Mouse (Mus musculus): ENCODE results near the gene Lsamp. TPM values are rescaled to one million over a fixed set of nuclear protein-coding genes. Genes with fewer than 3 reads are reported as not detected.

Lsamp gene
- polyA plus RNA-seq, 1 experiment from 2014 or later, result 10.0 TPM

DNA sequence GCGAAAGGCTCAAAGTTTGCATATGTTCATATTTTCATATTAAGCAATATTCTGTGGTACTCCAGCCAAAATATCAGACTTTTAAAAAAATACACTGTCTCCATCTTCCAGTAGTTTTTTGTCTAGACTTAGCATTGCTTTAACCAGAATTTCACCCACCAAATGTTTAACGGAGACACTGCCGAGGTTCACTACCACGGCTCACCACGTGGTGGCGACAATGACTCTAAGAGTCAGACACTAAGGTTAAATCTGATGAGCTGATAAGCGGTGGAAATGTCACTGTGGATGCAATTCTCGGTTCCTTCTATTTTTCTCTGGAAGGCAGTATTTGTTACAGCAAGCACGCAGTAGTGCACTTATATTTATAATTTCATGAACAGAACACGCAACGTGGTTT lies 2188.3 kb downstream of the Lsamp start:
- Histone ChIP-seq H3K27ac (no peak overlapping the region), H3K27me3 (no peaks in the 10 kb centered on the region), H3K9me3 (no peaks in the 10 kb centered on the region), H3K36me3 (no peaks in the 10 kb centered on the region), H3K4me2 (no peak overlapping the region), H3K4me1 (no peaks in the 10 kb centered on the region), H3K4me3 (no peak overlapping the region), H3K9ac (no peak overlapping the region)
- WGBS, result 24% methylated on average over 11 of the region's 11 CpGs
- ATAC-seq (ENCODE audit: insufficient number of reproducible peaks, low FRiP score, low TSS enrichment, low read depth), result no peak

DNA sequence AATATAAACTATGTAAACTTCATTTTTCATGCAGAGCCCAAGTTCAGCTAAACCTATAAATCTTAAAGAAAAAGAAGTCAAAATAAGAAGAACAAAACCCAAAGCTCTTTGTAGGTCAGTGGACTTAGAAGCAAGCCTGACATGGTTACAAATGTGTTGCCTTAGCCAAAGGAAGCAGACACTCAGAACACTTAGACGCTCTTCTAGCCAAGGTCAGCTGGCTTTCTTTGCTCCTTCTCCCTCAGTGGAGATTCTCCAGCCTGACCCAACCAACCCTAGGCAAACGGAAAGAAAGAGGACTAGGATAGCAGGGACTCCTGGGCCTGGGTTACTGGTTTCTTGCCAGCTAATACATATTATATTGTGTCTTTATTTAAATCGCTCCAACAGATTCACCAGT lies 2194.7 kb downstream of the Lsamp start:
- H3K9ac ChIP-seq, result no peak overlapping the region
- H3K4me1 ChIP-seq, result no peaks in the 10 kb centered on the region
- no peak overlapping the region for H3K4me2 ChIP-seq
- no peak overlapping the region for H3K4me3 ChIP-seq
- H3K27ac ChIP-seq, result no peak overlapping the region
- no peaks in the 10 kb centered on the region for H3K9me3 ChIP-seq
- no peaks in the 10 kb centered on the region for H3K27me3 ChIP-seq
- ATAC-seq (ENCODE audit: insufficient number of reproducible peaks, low FRiP score, low TSS enrichment, low read depth), result no peak
- no peaks in the 10 kb centered on the region for H3K36me3 ChIP-seq
- 74% methylated on average over 3 of the region's 3 CpGs for WGBS

DNA sequence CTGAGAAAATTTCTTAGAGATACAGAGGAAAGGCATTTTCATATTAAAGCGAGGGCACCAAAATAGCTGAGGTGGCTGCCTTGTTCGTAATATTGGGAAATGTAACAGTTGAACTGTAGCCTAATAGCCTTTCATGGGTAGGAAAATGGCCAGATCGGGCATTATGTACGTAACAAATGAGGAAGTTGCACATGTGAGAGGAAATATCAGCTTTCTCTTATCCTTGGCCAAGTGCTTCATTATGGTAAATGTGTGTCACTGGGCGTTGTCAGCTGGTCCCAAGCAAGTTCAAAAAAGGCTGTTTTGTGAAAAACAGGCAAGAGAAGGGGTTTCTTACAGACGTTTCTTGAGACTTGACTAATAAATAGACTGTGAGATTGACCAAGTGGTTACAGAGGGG lies 2195.9 kb downstream of the Lsamp start:
- Histone ChIP-seq H3K9ac (no peak overlapping the region), H3K4me1 (no peaks in the 10 kb centered on the region), H3K36me3 (no peaks in the 10 kb centered on the region), H3K9me3 (no peaks in the 10 kb centered on the region), H3K4me3 (no peak overlapping the region), H3K4me2 (no peak overlapping the region), H3K27me3 (no peaks in the 10 kb centered on the region), H3K27ac (no peak overlapping the region)
- ATAC-seq (ENCODE audit: insufficient number of reproducible peaks, low FRiP score, low TSS enrichment, low read depth), result no peak
- WGBS, result 65% methylated on average over 6 of the region's 6 CpGs

DNA sequence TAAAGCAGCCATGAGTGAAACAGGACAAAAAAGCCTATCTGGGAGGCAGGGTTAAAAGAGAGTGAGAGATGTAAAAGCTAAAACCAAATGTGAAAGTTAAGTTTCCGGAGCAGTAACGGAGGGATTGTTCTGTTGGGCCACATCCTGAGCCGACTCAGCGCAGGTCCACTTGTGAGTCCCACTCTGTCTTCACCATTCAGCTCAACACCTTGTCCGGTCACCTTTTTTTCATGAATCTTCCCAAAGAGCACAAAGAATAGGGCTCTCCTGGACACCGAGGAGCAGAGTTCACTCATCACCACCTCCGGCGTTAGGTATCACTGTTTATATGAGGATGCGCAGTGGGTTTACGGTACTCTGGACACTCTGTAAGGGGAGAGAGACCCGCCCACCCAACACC lies 2196.3 kb downstream of the Lsamp start:
- Histone ChIP-seq H3K4me1 (no peaks in the 10 kb centered on the region), H3K9me3 (no peaks in the 10 kb centered on the region), H3K9ac (no peak overlapping the region), H3K27me3 (no peaks in the 10 kb centered on the region), H3K4me3 (no peak overlapping the region), H3K36me3 (no peaks in the 10 kb centered on the region), H3K4me2 (no peak overlapping the region), H3K27ac (no peak overlapping the region)
- 95% methylated on average over 11 of the region's 11 CpGs for WGBS
- ATAC-seq (ENCODE audit: insufficient number of reproducible peaks, low FRiP score, low TSS enrichment, low read depth), result no peak

DNA sequence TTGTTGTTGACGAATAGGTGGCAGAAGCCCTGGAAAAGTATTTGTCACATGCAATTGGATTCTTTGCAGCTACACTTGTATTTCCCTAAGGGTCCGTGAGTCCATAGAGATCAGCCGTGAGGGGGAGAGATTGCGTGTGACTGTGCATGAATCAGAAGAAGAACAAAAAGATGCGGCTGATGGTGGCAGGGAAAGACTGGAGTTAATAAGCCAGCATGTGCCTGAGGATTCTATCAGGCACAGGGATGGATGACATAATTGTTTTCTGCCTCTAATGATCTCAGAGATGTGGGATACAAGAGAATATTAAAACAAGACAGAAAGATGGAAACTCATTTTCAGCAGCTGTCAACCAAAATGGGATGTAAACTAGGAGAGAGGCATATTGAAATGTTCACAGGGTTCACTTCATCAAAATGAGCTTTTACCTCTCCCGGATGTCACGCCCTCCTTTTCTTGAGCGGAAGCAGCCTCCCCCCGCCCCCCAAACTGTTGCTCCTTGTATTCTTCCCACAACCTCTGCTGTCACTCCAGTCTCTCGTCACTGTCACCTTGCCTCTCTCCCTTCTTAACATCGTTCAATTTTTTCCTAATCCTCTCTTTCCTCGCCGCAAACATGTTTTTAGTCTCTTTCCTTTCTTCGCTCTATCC lies 2205.4 kb downstream of the Lsamp start:
- peak overlapping the region; percentile 81 for H3K4me2 ChIP-seq
- no peaks in the 10 kb centered on the region for H3K9me3 ChIP-seq
- 31% methylated on average over 14 of the region's 14 CpGs for WGBS
- no peak for ATAC-seq (ENCODE audit: insufficient number of reproducible peaks, low FRiP score, low TSS enrichment, low read depth)
- peak overlapping the region; percentile 56 for H3K4me3 ChIP-seq
- peak overlapping the region; percentile 97 for H3K27ac ChIP-seq
- 0 out of 2 replicates have a peak overlapping the region, but pooled peaks have one; percentile 17 for H3K9ac ChIP-seq
- H3K4me1 ChIP-seq, result peaks cover 12% of the 10 kb centered on the region
- no peaks in the 10 kb centered on the region for H3K36me3 ChIP-seq
- no peaks in the 10 kb centered on the region for H3K27me3 ChIP-seq

DNA sequence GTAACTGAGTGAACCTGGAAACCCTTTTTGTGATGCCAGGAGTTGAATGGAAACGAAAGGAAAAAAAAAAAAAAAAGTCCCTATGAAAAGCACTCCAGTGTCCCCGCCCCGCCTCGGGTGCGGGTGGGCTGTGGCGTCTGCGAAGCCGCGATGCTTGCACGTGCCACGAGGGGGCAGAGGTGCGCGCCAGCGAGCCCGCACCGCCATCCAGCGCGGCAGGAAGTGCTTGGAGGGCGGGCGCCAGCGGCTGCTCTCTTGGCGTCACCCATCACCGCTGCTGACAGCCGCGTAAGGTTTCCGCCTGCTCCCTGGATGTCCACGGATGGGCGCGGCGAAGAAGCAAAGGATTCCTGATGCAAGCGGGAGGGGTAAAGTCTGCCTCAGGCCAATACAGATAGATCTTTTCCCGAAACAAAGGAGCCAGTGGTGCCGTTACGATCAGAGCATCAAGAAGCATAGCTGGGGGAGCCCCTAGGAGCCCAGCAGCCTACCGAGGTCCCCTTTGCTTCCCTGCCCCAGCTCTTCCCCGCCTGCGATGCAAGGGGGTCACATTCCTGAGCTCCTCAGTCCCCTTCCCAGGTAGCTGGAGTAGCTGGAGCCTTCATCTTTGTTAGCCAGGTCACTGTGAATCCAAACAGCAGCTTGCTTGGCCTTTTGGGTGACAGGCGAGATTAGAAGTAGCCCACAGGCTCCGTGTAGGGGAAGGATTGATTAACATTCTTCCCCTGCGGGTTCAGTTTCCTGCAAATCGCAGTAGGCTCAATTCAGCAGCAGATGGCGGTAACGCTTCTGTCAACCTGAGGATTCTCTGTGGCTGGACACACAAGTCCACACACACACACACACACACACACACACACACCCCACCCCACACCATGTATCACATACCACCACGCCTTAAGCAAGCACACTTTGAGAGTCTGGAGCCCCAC lies 2206.2 kb downstream of the Lsamp start:
- WGBS, result under 1% methylated on average over 44 of the region's 44 CpGs
- Histone ChIP-seq H3K36me3 (no peaks in the 10 kb centered on the region), H3K9ac (peak overlapping the region; percentile 55)

More for the DNA sequence above, 2206.2 kb downstream of the Lsamp start:
- Histone ChIP-seq H3K4me2 (peak overlapping the region; percentile 81), H3K9me3 (no peaks in the 10 kb centered on the region), H3K27me3 (no peaks in the 10 kb centered on the region), H3K27ac (peak overlapping the region; percentile 97), H3K4me3 (peak overlapping the region; percentile 56), H3K4me1 (peaks cover 12% of the 10 kb centered on the region)
- ATAC-seq (ENCODE audit: insufficient number of reproducible peaks, low FRiP score, low TSS enrichment, low read depth), result peak; percentile 94

Small RNA genes lying within 50 kb of the gene (microRNA-seq; reads per million reads assigned to microRNA genes)
- gene Gm27887 (not detected), gene Gm47276 (not detected)

Measured in limb, embryonic 15.5 days (tissue).